Mouse (Mus musculus) CD4-positive, CD25-positive, alpha-beta regulatory T cell, adult 4 months (primary cell): ENCODE measurements around the gene Sh3bgrl2. TPM values are rescaled to one million over a fixed set of nuclear protein-coding genes. Genes with fewer than 3 reads are reported as not detected.

Experiments
- ATAC-seq: one replicate; pipeline ENCODE4 v1.8.0; 2017
- polyA plus RNA-seq, 2 experiments: library from polyadenylated mRNA; unstranded; fragments of 100-300 nt; shearing (Covaris generic); gene quantifications; one replicate each; pipeline ENCODE4 v1.2.1; 2017

Sh3bgrl2 gene
- polyA plus RNA-seq, 2 experiments from 2014 or later, result 20.8 to 22.4 TPM

GRCm38 (mm10) chr9:83686511-83687100 is 138.5 kb downstream of the Sh3bgrl2 start:
- ATAC-seq, result no peak

- no peak for ATAC-seq
These were observed 139.8 kb downstream of the Sh3bgrl2 start for GRCm38 (mm10) chr9:83687904-83688303.

Other genes with a start within 250 kb of the Sh3bgrl2 start
- gene Lca5, start 107.2 kb upstream of the Sh3bgrl2 start, polyA plus RNA-seq, result 10 to 100 TPM in 1 of 2 experiments, 1 to 10 TPM in 1; 9.8 to 11.6 TPM